Mouse (Mus musculus): Measurements from ENCODE around the gene Dock7.

The Dock7 gene

DNA sequence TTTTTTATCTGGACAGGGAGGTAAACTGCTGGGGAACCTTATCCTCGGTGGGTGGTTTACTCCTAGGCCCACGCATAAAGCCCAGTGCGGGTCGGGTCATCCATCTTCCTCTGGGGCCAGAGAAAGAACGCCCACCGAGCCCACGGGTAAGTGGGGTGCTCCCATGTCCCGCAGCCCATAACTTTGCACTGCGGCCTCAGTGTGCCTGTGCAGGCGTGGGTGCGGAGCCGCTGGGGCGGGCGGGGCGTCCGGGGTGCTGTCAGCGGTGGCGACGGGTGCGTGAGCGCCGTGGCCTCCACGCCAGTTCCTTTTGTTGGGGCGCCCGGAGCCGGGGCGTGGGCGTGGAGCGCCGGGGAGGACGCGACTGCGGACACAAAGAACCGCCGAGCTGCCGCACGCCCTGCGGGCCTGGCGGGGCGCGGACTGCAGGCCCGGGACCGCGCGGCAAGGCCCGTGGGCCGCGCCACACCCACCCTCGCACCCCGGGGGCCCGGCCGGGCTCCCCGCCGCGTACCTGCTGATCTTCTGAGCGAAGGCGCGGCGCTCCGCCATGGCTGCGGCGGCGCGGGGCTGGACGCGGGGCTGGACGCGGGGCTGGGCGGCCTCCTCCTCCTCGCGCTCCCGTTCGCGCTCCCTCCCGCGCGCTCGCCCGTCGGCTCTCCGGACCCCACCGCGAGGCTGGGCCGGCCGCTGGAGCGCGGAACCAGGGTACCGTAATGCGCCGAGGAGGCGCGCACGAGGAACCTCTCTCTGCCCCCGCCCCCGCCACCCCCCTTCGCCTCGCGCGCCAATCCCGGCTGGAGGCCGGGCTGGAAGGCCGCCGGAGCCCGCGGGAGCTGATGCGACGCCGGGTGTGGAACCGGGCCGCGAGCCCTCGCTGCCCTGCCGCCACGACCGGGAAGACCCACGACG, at the start of gene Dock7:
Gene Dock7 (minus strand): TSS at position 705 of the 912 bp plus-strand sequence.
- peak in 1 of 2 experiments; percentile 19 for DNase-seq (ENCODE audit: low spot score in 2 of 2)

DNA sequence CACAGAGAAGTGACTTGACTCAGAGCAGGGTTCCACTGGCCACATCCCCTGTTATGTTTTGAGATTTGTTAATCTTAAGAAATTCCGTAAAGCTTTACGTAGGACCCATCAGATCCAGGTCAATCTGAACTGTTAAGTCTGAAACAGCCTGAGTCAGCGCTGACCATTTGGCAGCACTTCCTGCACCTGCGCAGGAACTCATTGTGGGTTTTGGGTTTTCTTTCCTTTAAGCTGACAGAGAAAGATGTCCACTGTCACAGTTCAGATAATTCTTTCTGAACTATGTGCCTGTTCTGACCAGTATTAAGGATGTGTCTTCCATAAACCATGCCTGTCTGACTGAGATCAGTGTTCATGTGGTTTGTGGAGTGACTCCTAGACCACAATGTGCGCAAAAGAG, 48.2 kb upstream of the Dock7 start:
- DNase-seq (ENCODE audit: low spot score in 2 of 2), result no peak

DNA sequence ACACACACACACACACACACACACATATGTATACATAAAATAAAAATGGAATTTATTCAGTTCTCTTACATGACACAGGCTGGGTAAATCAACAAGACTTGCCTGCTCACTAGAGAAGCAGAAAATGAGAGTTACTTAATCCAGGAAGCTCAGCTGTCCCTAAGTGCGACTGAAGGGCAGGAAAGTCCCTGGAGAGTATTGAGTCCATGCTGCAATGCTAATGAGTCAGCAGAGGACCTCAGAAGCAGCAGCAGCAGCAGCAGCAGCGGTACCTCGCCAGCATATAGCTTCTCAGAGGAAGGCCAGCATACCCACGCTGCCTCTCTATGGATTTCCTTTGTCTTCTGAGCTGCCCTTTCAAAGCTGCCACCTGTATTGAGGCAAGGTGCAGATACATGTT, 42.8 kb upstream of the Dock7 start:
- no peak for DNase-seq (ENCODE audit: low spot score in 2 of 2)

DNA sequence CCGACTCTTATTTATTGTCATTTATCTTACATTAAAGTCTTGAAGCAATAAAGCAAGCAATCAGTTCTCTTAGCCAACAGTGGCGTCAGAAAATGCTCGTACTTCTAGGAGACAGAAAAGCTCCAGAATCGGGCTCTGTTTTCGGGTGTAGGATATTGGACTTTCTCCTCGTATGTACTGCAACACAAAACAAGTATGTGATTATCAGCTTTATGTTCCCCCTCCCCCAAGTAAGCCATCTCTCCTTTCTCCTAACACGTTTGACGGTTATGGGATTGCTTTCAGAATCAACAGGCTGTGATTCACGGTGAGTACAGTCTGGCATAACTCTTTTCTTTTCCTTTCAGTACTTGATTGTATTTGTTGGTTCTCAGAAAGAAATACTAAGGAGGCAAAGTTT, 42.3 kb upstream of the Dock7 start:
- DNase-seq (ENCODE audit: low spot score in 2 of 2), result no peak

DNA sequence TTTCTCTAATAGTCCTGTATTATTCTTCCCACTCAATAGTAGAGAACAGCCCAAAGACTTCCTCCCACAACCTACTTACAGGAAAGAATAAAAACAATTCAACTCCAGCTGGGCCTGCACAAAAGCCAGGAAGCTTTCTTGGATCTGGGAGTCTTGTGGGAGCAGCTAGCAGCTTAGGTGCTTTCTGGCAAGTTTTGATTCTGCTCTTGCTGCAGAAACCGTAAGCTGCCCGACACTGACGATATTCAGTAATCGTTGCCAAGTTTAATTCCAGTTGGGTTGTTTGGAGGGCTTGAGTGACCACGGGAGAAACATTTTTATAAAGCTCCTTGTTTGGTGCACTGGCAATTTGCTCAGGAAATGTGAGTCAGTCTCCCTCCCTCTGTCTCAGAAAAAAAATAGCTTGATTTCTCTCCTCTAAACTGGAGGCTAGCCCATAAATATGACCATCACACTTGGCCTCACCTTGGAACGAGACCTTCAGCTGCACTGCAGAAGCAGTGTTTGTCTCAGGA, 40.8 kb upstream of the Dock7 start:
- DNase-seq (ENCODE audit: low spot score in 2 of 2), result no peak

DNA sequence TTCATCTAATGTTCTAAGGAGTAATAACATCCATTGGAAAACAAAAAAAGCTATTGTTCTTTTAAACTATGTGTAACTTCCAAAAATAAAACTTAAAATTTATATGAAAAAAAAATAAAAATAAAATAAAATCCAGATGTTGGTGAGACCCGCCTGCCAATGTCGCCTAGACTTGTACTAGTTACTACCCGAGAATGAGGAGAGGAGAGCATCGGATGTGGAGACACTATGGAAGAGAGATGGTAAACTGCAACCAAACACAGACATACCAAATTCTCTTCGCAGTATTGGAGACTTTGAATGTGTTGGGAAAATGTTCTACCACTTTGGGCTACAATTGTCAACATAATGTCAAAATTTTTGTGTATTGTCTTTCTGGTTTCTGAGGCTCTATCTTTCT, 40.2 kb upstream of the Dock7 start:
- no peak for DNase-seq (ENCODE audit: low spot score in 2 of 2)

DNA sequence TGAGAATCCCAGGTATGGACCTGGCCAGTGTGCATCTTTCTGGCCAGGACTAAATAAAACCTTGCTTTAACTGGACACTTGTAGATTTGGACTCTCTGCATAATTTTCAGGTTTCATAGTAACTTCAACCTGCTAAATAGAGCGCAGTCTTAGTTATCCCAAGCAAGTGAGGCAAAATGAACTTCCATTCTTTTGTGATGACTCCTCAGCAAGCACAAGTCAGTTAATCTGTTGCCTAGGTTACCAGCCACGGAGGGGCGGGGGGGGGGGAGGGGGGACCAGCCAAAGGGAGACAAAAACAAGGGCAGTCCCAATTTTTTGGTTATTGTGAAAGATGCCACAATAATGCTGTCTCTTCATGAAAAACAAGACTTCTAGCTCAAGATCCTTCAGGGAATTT, 39.7 kb upstream of the Dock7 start:
- DNase-seq (ENCODE audit: low spot score in 2 of 2), result no peak

DNA sequence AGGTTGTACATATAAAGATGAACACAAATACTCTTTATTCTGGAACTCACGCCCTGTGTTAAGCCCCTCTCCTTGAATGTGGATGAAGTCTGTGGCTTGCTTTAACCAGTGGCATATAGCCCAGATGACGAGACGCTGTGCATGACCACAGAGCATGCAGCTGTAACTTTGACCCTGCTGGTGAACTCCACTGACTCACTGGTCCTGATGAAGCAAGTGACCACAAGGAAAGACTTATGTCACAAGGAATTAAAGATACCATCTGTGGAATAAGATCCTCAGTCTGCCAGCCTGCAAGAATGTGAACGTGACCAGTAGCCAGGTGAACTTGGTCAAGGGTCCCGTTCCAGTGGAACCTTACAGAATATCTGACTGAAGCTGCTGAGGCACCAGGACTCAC, 37.8 kb upstream of the Dock7 start:
- no peak for DNase-seq (ENCODE audit: low spot score in 2 of 2)

DNA sequence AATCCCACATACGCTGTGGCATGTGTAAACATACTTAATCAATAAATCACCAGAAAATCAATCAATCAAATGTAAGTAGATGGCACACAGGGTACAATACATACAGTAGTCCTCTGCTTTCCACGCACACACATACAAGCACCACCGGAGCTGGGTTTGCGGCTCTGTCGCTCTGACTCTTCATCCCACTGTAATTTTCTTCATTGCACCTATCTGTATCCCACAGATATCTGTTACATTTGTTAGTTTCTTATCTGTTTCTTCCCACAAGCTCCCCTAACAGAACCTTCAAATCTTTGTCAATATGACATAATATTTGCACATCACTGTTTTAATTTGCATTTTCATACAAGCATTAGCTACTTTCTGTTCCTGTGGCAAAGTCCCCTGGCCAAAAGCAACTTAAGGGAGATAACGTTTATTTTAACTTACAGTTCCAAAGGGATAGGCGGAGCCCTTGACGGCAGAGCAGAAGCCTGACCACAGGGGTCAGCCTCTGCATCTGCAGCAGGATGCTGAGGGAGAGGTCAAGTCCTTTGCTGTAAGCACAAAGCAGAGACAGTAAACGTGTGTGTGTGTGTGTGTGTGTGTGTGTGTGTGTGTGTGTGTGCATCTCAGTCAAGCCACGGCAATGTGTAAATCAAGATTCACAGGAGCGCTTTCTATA, 36.1 kb upstream of the Dock7 start:
- no peak for DNase-seq (ENCODE audit: low spot score in 2 of 2)

DNA sequence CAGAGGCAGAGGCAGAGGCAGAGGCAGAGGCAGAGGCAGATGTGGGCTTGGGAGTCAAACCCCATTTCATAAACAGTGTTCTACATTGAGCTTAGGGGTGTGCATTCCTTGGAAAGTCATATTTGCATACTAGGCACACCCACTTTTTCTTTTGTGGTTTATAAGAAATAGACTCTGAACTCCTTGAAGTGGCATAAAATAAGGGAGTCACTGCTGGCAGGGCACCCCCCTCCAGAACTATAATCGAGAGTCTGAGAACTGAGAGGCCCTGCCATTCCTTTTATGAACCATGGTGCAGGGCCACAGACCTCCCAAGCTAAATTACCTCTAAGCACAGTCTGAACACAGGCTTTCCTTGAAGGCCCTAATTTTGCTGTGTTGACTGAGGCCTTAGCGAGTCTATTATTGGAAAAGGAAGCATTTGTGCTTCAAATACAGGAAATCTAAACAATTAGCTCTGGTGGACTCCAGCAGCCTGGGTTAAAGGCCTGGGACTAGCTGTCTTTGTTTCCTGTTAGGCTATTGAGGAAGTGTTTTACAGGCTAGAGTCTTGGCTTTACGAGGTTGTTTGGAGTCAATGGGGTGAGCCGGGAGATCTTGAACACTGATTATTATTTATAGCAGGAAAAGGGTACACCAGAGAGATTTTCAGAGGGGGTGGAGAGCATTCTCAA, 31.3 kb upstream of the Dock7 start:
- DNase-seq (ENCODE audit: low spot score in 2 of 2), result no peak

DNA sequence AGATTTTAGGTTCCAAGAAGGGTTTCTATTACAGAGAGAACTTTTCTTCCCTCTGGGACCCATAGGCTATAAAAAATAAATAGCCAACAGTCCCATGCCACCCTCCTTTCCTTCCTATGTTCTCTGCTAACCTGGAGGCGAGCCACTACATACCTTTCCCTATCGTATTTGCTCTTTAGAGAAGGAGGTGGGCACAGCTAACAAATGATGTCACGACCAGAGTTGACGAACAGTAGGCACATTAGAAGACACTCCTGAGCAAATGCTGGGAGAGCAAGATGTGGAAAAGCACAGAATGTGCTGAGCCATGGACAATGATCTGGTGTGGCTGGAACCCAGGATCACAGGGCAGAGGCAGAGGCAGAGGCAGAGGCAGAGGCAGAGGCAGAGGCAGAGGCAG, 30.7 kb upstream of the Dock7 start:
- no peak for DNase-seq (ENCODE audit: low spot score in 2 of 2)

DNA sequence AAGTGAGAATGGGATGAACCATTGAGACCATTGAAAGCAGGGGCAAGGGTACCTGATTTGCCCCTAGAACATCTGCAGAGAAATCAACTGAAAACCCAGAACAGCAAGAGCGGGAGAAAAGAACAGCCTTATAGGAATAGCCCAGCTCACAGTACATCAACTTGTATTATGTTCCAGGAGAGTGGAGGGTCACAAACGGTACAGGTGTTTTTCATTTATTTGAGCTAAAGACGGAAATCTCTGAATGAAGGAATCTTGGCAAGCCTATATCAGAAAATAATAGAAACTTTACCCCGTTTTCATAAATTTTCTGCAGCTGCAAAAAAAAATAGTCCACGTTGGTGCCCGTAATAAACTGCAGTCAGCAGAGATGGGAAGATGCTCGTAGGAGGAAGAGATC, 22.6 kb upstream of the Dock7 start:
- DNase-seq (ENCODE audit: low spot score in 2 of 2), result no peak

DNA sequence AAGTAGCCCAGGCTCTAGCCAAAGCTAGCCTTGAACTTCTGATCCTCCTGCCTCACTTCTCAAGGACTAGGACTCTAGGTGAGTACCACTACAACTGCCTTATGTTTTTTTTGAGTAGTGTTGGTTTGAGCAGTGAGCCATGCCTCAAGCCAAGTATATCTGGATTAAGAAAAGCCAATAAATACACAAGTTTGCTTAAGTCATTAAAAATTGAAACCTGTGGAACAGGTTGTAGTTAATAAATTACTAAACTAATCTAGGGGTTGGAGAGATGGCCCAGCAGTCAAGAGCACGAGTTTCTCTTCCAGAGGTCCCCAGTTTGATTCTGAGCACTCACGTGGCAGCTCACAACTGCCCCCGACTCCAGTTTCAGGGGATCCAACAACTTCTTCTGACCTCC, 20.9 kb upstream of the Dock7 start:
- no peak for DNase-seq (ENCODE audit: low spot score in 2 of 2)

DNA sequence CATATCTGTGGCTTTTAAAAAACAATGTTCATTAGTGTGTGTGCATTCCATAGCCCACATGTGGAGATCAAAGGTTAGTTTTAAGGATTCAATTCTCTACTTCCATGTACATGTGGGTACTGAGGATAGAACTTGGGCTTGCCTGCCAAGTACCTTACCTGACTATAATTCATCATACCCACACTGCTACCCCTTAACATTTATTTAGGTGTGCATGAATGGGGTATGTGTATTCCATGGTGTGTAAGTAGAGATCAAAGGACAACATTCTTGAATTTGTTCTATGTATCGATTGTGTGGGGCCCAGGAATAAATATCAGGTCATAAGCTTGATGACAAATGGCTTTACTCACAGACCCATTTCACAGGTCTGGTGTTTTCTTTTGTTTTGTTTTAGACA, 20.5 kb upstream of the Dock7 start:
- DNase-seq (ENCODE audit: low spot score in 2 of 2), result no peak

DNA sequence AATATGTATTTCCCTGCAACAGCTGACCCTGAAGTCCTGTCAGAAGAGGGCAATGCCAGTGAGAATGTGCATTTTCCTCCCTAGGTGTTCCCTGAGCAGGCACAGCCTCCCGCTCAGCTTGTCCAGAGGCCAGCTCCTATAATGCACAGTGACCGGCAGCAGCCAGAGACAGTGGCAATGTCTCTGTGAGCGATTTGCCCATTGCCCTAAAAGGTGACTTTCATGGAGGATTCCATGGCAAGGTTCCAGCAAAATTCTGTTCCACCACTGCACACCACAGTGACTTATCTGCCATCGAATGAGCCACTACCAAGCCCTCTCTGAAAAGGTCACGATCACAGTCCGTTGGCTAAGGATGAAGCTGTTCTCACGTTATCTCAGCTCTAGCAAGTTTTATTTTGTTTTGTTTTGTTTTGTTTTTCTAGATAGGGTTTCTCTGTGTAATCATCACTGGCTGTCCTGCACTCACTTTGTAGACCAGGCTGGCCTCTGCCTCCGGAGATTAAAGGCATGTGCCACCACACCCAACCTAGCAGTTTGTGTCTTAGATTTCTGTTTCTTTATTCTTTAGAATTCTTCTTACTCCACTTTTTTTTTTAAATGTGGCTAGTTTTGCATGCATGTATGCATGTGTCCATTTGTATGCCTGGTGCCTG, 17.4 kb upstream of the Dock7 start:
- DNase-seq (ENCODE audit: low spot score in 2 of 2), result no peak

DNA sequence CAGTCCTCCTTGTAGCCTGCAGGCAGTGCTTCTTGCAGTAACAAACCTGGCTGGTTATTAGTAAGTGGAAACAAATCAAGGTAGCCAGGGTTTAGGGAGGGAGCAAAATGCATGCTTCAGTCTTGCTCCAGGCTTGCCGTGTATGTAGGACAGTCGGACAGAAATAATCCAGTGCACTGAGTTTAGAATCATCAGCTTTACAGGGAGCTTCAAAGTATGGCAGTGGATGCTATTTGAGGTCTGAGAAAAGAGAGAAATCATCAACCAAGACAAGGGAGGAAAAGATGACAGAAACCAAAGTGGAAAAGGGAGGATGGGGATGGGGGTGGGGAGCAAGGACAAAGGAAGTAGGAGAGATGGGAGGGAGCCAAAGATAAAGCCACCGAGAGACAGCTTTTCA, 13.8 kb upstream of the Dock7 start:
- no peak for DNase-seq (ENCODE audit: low spot score in 2 of 2)

DNA sequence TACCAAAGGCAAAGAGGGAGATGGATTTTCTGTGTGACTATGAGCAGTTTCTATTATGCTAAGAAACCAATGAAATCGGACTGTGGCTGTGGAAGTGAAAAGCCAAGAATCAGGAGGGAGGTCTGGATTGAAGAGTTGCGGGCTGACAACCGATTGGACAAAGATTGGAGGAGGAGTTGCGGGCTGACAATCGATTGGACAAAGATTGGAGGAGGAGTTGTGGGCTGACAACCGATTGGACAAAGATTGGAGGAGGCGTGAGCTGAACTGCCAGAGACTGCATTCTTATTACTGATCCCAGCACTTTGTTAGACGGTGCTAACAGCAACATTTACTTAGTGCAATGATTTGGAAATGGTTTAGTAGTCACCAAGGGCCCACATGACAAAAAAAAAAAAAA, 12.6 kb upstream of the Dock7 start:
- no peak for DNase-seq (ENCODE audit: low spot score in 2 of 2)

DNA sequence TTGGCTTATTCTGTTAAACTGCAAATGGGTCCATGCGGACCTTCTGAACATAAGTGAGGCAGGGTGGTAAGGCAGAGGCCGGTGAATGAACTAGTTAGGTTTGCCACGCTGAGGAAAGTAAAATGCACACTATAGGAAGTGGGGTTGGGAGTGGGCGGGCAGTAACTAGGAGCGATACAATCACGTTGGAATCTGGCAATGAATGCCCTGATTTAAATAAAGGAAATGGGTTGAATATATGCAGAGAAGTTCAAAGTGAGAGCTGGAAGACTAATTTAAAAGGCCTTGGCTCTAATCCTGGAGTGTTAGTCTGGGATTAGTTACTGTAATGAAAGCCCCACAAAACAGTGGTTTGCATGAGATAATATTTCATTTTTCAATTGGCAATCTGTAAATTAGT, 12.0 kb upstream of the Dock7 start:
- no peak for DNase-seq (ENCODE audit: low spot score in 2 of 2)

DNA sequence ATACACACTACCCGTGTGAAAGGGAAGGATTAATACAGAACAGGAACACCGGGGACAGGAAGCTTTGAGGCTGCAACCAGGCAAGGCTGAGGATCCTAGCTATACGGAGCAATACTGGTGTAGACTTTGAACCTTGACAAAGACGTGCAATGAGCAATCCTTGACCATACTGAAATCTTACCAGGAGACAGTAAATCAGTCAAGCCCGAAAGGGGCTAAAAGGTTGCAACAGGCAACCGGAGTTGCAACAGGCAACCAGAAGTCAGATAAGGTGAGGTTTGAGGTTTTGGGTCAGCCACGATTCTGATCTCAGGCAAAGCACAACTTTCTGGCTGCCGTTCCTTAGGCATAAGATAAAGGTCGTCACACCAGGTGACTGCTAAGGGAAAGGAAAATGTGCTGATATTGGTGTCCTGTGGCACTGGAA, 10.5 kb upstream of the Dock7 start:
- DNase-seq (ENCODE audit: low spot score in 2 of 2), result no peak

DNA sequence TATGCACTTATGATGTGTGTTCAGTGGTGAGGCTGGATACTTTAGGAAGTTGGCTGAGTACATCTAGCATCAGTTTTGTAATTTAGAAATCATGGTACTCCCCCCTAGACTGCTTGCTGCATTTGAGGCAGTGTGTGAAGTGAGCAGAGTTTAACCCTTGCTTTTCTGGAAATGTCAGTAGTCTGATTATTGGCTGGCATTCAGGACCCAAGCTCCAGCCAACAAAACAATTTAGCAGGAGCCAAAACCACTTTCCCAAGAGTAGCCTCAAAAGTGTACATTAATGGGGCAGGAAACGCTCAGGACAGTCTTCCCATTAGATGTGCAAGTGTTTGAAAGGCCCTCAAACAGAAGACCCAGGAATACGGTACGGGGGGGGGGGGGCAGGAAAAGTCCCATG, 2.8 kb upstream of the Dock7 start:
- DNase-seq (ENCODE audit: low spot score in 2 of 2), result no peak

DNA sequence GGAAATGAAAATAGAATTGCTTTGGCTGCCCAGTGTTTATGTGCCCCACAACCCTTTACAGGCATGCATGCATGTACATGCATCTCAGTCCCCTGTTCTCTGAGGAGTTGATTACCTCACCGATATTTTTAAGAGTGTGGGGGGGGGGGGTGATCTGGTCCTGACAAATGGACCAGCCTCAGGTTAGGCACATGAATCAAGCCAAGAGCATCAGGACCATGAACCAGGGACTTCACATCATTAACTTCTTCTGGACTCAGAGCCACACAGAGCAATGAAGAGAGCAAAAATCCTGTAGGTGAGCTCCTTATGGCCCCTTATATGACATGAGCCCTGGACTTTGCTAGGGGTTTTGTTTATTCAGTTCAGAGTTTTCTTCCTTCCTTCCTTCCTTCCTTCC, 2.1 kb upstream of the Dock7 start:
- DNase-seq (ENCODE audit: low spot score in 2 of 2), result no peak

DNA sequence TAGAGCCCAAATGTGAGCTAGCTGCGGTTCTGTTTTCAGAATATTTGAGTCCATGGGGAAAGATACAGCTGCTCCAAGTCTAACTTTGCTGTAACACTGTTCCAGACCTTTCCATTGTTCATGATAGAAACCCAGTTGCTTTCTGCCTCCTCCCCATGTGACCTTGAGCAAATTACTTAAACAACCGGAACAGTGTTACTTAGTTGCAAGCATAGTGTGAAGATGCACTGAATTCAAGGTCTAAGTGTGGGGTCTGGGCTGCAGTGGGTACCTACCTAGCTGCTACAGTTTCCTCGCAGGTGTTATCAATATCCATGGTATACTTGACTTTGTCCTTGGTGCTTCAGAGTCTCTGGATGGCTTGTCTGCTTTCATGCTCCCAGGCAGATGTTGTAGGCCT, 1.3 kb upstream of the Dock7 start:
- no peak for DNase-seq (ENCODE audit: low spot score in 2 of 2)

Measured in thymus, postnatal 10 days (tissue).